Mouse (Mus musculus) adrenal gland, adult 2 months (tissue): ENCODE measurements around the gene Zfp458. TPM values are rescaled to one million over a fixed set of nuclear protein-coding genes. Genes with fewer than 3 reads are reported as not detected.
"Not testable (repeated sequence)": the region's sequence is repeated elsewhere in the genome, so short reads cannot be mapped to it uniquely, and the experiment has no call there.

Experiments used
- DNase-seq: peaks from one replicate; pipeline ENCODE4 v3.0.0; 2021
- long read RNA-seq: library from polyadenylated mRNA; stranded (forward); transcript quantifications from one replicate; pipeline ENCODE4 v2.0.0, GENCODE M21; 2021
- polyA plus RNA-seq: library from polyadenylated mRNA; depleted of rRNA; stranded (reverse); fragments of >200 nt; gene quantifications from 2 replicates; pipeline ENCODE4 v1.2.3, GENCODE M21; 2012; rRNA removed
- total RNA-seq, 2 experiments: library from RNA; stranded (reverse); gene quantifications; 2 replicates each; pipeline ENCODE4 v1.2.3; 2021

Gene Zfp458
- 1 to 10 TPM; 3.4 to 3.6 TPM for total RNA-seq
- 0.09 and 0.13 TPM in 2 replicates for polyA plus RNA-seq
- long read RNA-seq: 0 reads

- DNase-seq: no peak
Measured at GRCm38 (mm10) chr13:67278314-67278713, at the start of gene Zfp458. Gene Zfp458, minus strand, starts transcription at chr13:67278466.

DNA sequence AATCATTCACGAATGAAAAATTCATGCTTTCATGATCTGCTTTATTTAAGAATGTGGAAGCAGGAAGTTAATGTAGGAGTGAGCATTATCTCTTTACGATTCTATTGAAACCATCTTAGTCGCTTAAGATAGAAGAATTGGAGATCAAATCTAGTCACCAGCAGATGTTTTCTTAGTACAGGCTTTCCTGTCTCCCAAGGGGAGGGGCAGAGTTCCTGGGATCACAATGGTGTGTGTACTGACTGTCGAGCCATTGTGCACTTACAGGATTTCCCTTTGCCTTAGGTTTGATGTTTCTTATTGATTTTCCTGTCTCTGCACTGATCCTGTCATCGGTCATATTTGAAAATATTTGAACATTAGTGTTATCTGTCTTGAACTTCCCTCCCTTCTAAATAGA, 28.5 kb upstream of the Zfp458 start:
- DNase-seq: no peak

- peak; percentile 89 for DNase-seq
Measured at GRCm38 (mm10) chr13:67305822-67306672, 27.8 kb upstream of the Zfp458 start, which contains the start of gene Zfp457. Gene Zfp457, minus strand, starts transcription at chr13:67306485.

- not testable (repeated sequence) for DNase-seq
Measured at GRCm38 (mm10) chr13:67269383-67270065, 8.7 kb downstream of the Zfp458 start.

DNA sequence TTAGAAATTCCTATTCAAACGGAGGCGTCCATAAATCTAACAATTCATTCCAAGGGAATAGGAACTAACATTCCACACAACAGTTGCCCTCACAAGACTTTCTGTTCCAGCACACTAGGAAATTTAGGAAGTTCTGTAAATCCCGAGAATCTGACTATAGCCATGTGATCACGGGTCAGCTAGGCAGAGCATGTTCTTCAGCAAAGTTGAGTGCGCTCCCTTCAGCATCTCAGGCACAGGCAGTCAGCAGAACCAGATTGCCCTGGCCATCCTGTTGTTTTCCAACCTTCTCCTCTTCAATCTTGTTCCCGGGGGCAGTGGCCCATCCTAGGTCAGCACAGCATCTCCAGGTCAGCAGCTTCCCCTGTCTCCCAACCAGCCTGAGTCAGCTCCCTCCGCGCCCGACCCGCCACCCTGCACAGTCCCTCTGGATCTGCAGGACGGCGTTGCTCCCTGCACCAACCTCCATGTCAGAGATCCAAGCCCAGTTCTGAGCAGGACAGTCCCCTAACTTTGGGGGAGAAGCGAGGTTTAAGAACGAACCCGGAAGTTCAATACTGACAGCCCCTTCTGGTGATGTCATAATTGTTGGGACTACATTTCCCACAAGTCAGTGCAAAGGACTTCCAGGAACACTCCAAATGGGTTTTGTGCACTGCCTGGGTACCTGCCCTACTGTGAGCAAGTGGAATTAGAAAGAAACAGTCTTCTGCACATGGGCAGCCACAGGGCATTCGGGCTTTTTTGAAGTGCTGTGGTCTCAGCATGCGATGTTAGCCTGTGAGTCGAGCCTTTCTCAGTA, 9.5 kb downstream of the Zfp458 start:
- DNase-seq: peak; percentile 87

DNA sequence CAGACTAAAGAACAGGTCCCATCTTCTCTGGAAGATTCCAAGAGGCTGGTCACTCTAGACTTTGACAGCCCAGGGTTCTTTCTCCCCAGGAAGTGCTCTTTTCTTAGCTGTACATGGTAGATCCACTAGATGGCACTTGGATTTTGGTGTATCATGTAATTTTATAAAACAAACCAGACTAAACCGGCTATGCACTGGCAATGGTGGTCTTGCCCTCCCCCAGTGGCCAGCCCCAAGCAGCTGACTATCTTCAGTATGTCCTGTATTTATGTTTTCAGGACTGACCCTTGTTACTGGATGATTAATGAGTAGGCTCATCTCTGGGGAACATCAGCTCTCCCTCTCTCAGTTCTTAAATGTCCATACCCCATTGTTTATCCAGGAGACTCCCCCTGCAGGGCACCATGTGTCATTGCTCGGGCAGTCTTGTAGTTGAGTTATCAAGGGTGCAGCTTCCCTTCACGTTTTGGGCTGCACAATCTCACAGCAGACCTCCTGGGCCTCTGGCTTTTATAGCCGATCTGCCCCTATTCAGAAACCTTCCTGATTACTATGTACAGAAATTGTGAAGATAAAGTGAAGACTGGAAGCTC, 64.2 kb downstream of the Zfp458 start:
- no peak for DNase-seq

Other genes starting within 250 kb of the Zfp458 start
- gene Zfp712, start 217.3 kb downstream of the Zfp458 start, total RNA-seq: 1 to 10 TPM; 2.0 to 2.2 TPM
- gene Zfp712, start 217.3 kb downstream of the Zfp458 start, polyA plus RNA-seq: 0.02 and 0.04 TPM in 2 replicates
- under 1 TPM; 0.29 to 0.79 TPM for gene Zfp708, start 180.5 kb downstream of the Zfp458 start, total RNA-seq
- gene Zfp708, start 180.5 kb downstream of the Zfp458 start, polyA plus RNA-seq: not detected in 2 replicates
- gene Gm28557, start 169.9 kb downstream of the Zfp458 start, total RNA-seq: 1 to 10 TPM; 6.2 to 7.2 TPM
- 0.67 and 0.73 TPM in 2 replicates for gene Gm28557, start 169.9 kb downstream of the Zfp458 start, polyA plus RNA-seq
- 1 to 10 TPM in 1 of 2 experiments, under 1 TPM in 1; 0.52 to 2.0 TPM for gene Rslcan18, start 162.2 kb downstream of the Zfp458 start, total RNA-seq
- gene Rslcan18, start 162.2 kb downstream of the Zfp458 start, polyA plus RNA-seq: 0.04 and 0.06 TPM in 2 replicates
- 1 to 10 TPM; 4.1 to 4.7 TPM for gene Zfp759, start 156.8 kb downstream of the Zfp458 start, total RNA-seq
- 0.03 TPM in 1 of 2 replicates, not detected in the other for gene Zfp759, start 156.8 kb downstream of the Zfp458 start, polyA plus RNA-seq
- gene Rsl1, start 105.3 kb downstream of the Zfp458 start, total RNA-seq: 1 to 10 TPM; 5.6 to 6.0 TPM
- gene Rsl1, start 105.3 kb downstream of the Zfp458 start, polyA plus RNA-seq: 0.36 and 0.73 TPM in 2 replicates
- 1 to 10 TPM; 1.9 to 2.4 TPM for gene Zfp455, start 84.0 kb downstream of the Zfp458 start, total RNA-seq
- not detected in 2 replicates for gene Zfp455, start 84.0 kb downstream of the Zfp458 start, polyA plus RNA-seq
- gene Zfp457, start 28.0 kb upstream of the Zfp458 start, total RNA-seq: 1 to 10 TPM; 3.3 to 4.6 TPM
- 0.15 and 0.73 TPM in 2 replicates for gene Zfp457, start 28.0 kb upstream of the Zfp458 start, polyA plus RNA-seq
- gene Zfp595, start 54.1 kb upstream of the Zfp458 start, total RNA-seq: 1 to 10 TPM; 3.8 to 5.7 TPM
- gene Zfp595, start 54.1 kb upstream of the Zfp458 start, polyA plus RNA-seq: 0.10 and 0.12 TPM in 2 replicates
- gene Gm28044, start 82.1 kb upstream of the Zfp458 start, total RNA-seq: 1 to 10 TPM; 1.2 to 1.8 TPM
- not detected in 2 replicates for gene Gm28044, start 82.1 kb upstream of the Zfp458 start, polyA plus RNA-seq
- gene Zfp953, start 82.1 kb upstream of the Zfp458 start, total RNA-seq: 1 to 10 TPM; 2.6 to 2.8 TPM
- gene Zfp953, start 82.1 kb upstream of the Zfp458 start, polyA plus RNA-seq: 0.04 and 0.06 TPM in 2 replicates
- 1 to 10 TPM; 1.1 TPM for gene Gm28041, start 97.3 kb upstream of the Zfp458 start, total RNA-seq
- not detected in 2 replicates for gene Gm28041, start 97.3 kb upstream of the Zfp458 start, polyA plus RNA-seq
- 1 to 10 TPM in 1 of 2 experiments, under 1 TPM in 1; 0.98 to 1.4 TPM for gene Zfp456, start 97.3 kb upstream of the Zfp458 start, total RNA-seq
- not detected in 2 replicates for gene Zfp456, start 97.3 kb upstream of the Zfp458 start, polyA plus RNA-seq
- 1 to 10 TPM; 3.5 to 4.7 TPM for gene Zfp429, start 121.4 kb upstream of the Zfp458 start, total RNA-seq
- gene Zfp429, start 121.4 kb upstream of the Zfp458 start, polyA plus RNA-seq: 1.4 TPM in 1 of 2 replicates, not detected in the other
- gene Zfp459, start 143.0 kb upstream of the Zfp458 start, total RNA-seq: 1 to 10 TPM in 1 of 2 experiments, under 1 TPM in 1; 0.29 to 3.9 TPM
- 0.02 TPM in 1 of 2 replicates, not detected in the other for gene Zfp459, start 143.0 kb upstream of the Zfp458 start, polyA plus RNA-seq
- gene Zfp874a, start 173.2 kb upstream of the Zfp458 start, total RNA-seq: 10 to 100 TPM; 16.5 to 20.0 TPM
- gene Zfp874a, start 173.2 kb upstream of the Zfp458 start, polyA plus RNA-seq: 0.44 and 0.46 TPM in 2 replicates
- 10 to 100 TPM; 16.1 to 17.3 TPM for gene Zfp874b, start 205.8 kb upstream of the Zfp458 start, total RNA-seq
- 0.28 and 0.95 TPM in 2 replicates for gene Zfp874b, start 205.8 kb upstream of the Zfp458 start, polyA plus RNA-seq
- 1 to 10 TPM; 7.5 to 7.6 TPM for gene Zfp58, start 222.1 kb upstream of the Zfp458 start, total RNA-seq
- gene Zfp58, start 222.1 kb upstream of the Zfp458 start, polyA plus RNA-seq: 0.17 and 0.20 TPM in 2 replicates
- gene Gm26965, start 247.7 kb upstream of the Zfp458 start, total RNA-seq: not detected
- not detected in 2 replicates for gene Gm26965, start 247.7 kb upstream of the Zfp458 start, polyA plus RNA-seq
- 10 to 100 TPM; 23.1 to 24.2 TPM for gene Zfp87, start 247.7 kb upstream of the Zfp458 start, total RNA-seq
- 3.0 and 4.2 TPM in 2 replicates for gene Zfp87, start 247.7 kb upstream of the Zfp458 start, polyA plus RNA-seq